Mouse (Mus musculus) neural tube, embryonic 14.5 days (tissue): ENCODE data around the gene Wars. TPM values are rescaled to one million over a fixed set of nuclear protein-coding genes. Genes with fewer than 3 reads are reported as not detected.

Experiments
- ATAC-seq: fragments of 200-750 bp; cut with Nextera tagmentation; 2 replicates; pipeline ENCODE4 v1.8.0; 2017; ENCODE audit warnings: low read depth, mild to moderate bottlenecking, moderate TSS enrichment, moderate library complexity
- H3K27ac ChIP-seq: fragments of 300-500 bp; sonication (generic); 2 replicates; pipeline ENCODE4 v1.5.1; 2014; ENCODE audit warnings: low read depth, mild to moderate bottlenecking, control low read depth, low read length, moderate library complexity, mixed read lengths
- H3K27me3 ChIP-seq: fragments of 300-500 bp; sonication (generic); 2 replicates; pipeline ENCODE4 v1.6.1; 2014; ENCODE audit warnings: low read length; ENCODE audit not compliant: control insufficient read depth, insufficient read depth
- H3K36me3 ChIP-seq: fragments of 300-500 bp; sonication (generic); 2 replicates; pipeline ENCODE4 v1.6.1; 2014; ENCODE audit warnings: low read length, mixed read lengths; ENCODE audit not compliant: control insufficient read depth, insufficient read depth
- H3K4me1 ChIP-seq: fragments of 300-500 bp; sonication (generic); 2 replicates; pipeline ENCODE4 v1.6.1; 2014; ENCODE audit warnings: low read length; ENCODE audit not compliant: control insufficient read depth, insufficient read depth
- H3K4me2 ChIP-seq: fragments of 300-500 bp; sonication (generic); 2 replicates; pipeline ENCODE4 v1.6.1; 2014; ENCODE audit warnings: mild to moderate bottlenecking, low read depth, low read length, control low read depth
- H3K4me3 ChIP-seq: fragments of 300-500 bp; sonication (generic); 2 replicates; pipeline ENCODE4 v1.5.1; 2014; ENCODE audit warnings: low read depth, low read length, control low read depth, mixed read lengths
- H3K9ac ChIP-seq: fragments of 300-500 bp; sonication (generic); replicated peaks from 2 replicates; pipeline ENCODE4 v1.6.1; 2014; ENCODE audit warnings: low read depth, mild to moderate bottlenecking, control low read depth, low read length, mixed read lengths
- H3K9me3 ChIP-seq: fragments of 300-500 bp; sonication (generic); 2 replicates; pipeline ENCODE4 v1.6.1; 2016; ENCODE audit warnings: low read length; ENCODE audit not compliant: control insufficient read depth
- WGBS: fragments of 180-500 bp; shearing (Covaris S2); extraction: QIAGEN DNeasy Blood & Tissue Kit; methylation state at CpG from one replicate; pipeline ENCODE4 v1.1.7; 2014; 5-methylcytosine and 5-hydroxymethylcytosine counted together
- polyA plus RNA-seq: library from polyadenylated mRNA; unstranded; fragments of >200 nt; fragmentation: Nextera tagmentation; extraction: Ambion mirVana; gene quantifications from 2 replicates; pipeline ENCODE4 v1.2.1, GENCODE M21; 2014

Wars gene
- polyA plus RNA-seq: 102 and 110 TPM in 2 replicates

DNA sequence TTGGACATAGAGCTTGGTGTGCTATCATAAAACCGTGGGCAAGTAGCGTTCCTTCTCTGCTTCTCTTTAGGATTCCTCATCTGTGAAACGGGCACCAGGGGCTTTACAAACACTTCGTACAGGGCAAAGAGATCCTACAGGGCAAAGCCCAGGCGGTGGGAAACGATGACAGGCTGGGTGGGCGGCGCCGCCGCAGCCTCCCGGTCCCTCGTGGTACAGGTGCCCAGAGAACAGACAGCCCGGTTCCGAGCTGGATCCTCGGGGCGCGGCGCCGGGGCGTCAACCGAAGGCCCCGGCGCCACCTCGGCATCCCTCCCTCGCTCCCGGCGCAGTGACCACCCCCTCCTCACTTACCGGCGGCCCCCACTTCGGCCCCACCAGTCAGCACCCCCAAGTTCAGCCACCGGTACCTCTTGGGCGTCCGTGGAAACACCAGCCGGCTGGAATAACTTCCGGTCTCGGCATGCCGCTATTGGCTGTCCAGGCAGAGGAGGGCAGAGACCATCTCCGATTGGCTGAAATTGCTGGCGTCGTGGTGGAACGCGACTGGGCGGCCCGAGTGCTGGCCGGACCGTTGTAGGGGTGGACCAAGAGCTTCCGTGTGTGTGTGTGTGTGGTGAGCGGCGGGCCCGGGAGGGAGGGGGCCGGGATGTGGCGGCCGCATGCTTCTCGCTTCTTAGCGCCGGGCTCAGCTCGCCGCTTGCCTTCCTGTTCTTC is at the start of gene Wars:
Gene Wars, minus strand, starts transcription at position 460 of the 717 bp plus-strand sequence.
- H3K36me3 ChIP-seq: 0 out of 2 replicates have a peak, but pooled peaks cover 3% of the 10 kb centered on the region
- no peaks in the 10 kb centered on the region for H3K27me3 ChIP-seq
- peak within 1 kb of the TSS; percentile 73 for H3K9ac ChIP-seq
- H3K27ac ChIP-seq: 0 out of 2 replicates have a peak within 1 kb of the TSS, but pooled peaks have one; percentile 24
- H3K4me2 ChIP-seq: peak within 1 kb of the TSS; percentile 94
- no peaks in the 10 kb centered on the region for H3K9me3 ChIP-seq
- peak within 1 kb of the TSS; percentile 75 for H3K4me3 ChIP-seq
- ATAC-seq: peak; percentile 100
- peaks cover 12% of the 10 kb centered on the region for H3K4me1 ChIP-seq
- under 1% methylated on average over 49 of the region's 58 CpGs for WGBS

- Histone ChIP-seq H3K4me3 (no peak overlapping the region), H3K9me3 (no peaks in the 10 kb centered on the region), H3K4me2 (no peak overlapping the region), H3K27me3 (no peaks in the 10 kb centered on the region), H3K27ac (no peak overlapping the region), H3K9ac (no peak overlapping the region), H3K36me3 (no peaks in the 10 kb centered on the region), H3K4me1 (no peaks in the 10 kb centered on the region)
- WGBS: 88% methylated on average over 14 of the region's 14 CpGs
- ATAC-seq: no peak
These were observed 48.4 kb upstream of the Wars start for GRCm38 (mm10) chr12:108942203-108942923.

DNA sequence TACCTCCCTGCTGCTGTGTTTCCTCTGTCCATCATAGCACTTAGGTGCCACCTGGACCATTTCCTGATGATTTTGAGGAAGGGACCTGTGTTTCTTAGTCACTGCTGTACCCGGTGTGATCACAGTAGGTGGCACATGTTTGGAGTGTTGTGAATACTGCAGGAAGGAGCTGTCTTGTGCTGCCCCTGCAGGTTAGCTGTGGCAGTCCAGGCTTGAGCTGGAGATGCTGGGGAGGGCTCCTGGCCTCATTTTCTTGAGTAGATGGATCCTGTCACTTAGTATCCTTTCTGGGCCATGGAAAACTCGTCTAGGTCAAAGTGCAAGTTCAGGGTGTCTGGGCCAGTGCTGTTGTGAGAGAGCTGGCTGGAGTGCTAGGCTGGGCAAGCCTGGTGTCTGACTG is 47.3 kb upstream of the Wars start:
- no peak overlapping the region for H3K4me2 ChIP-seq
- no peaks in the 10 kb centered on the region for H3K9me3 ChIP-seq
- WGBS: 77% methylated on average over 2 of the region's 2 CpGs
- H3K27me3 ChIP-seq: no peaks in the 10 kb centered on the region
- no peak overlapping the region for H3K4me3 ChIP-seq
- no peak for ATAC-seq
- H3K27ac ChIP-seq: no peak overlapping the region
- no peaks in the 10 kb centered on the region for H3K36me3 ChIP-seq
- no peaks in the 10 kb centered on the region for H3K4me1 ChIP-seq
- no peak overlapping the region for H3K9ac ChIP-seq

DNA sequence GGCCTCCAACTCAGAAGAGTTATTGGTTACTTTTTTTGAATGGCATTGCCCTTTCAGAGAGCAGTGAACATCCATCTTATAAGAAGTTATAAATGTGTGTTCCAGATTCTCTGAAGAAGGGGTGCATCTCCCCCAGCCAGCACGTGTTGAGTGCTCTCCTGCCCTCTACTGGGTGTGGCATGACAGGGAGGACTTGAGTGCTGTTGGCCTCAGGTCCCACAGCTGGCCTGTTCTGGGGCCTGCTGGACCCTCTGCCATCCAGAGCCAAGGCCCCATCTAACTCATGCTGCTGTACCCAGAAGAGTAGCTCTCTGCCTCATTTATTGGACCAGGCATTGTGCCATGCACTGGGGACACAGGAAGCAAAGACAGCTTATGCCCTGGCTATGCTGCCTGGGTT is 46.3 kb upstream of the Wars start:
- ATAC-seq: no peak
- H3K4me3 ChIP-seq: no peak overlapping the region
- no peak overlapping the region for H3K27ac ChIP-seq
- H3K4me2 ChIP-seq: no peak overlapping the region
- no peaks in the 10 kb centered on the region for H3K4me1 ChIP-seq
- WGBS: 32% methylated on average over 1 of the region's 1 CpGs
- H3K27me3 ChIP-seq: no peaks in the 10 kb centered on the region
- no peaks in the 10 kb centered on the region for H3K9me3 ChIP-seq
- no peaks in the 10 kb centered on the region for H3K36me3 ChIP-seq
- H3K9ac ChIP-seq: no peak overlapping the region

DNA sequence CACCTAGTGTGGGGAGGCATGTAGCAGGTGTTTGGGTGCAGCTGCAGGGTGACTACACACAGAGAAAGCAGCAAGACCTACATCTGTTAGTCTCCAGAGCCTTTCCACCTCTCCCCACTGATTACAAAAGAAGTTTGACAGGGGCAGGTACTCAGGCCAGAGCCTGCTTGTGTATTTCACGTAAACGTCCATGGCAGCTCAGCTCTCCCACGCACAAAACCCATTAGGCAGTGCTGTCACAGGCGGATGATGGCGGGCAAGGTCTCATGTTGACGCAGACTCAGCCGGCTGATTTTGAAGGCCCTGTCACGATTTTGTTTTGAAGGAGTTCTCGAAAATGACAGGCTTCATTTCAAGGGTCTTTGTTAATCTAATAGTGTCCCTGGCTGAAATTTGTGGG is 45.3 kb upstream of the Wars start:
- Histone ChIP-seq H3K27ac (no peak overlapping the region), H3K4me2 (no peak overlapping the region), H3K4me3 (no peak overlapping the region), H3K36me3 (no peaks in the 10 kb centered on the region), H3K9me3 (no peaks in the 10 kb centered on the region), H3K9ac (no peak overlapping the region), H3K4me1 (no peaks in the 10 kb centered on the region), H3K27me3 (no peaks in the 10 kb centered on the region)
- WGBS: 76% methylated on average over 9 of the region's 9 CpGs
- ATAC-seq: no peak

DNA sequence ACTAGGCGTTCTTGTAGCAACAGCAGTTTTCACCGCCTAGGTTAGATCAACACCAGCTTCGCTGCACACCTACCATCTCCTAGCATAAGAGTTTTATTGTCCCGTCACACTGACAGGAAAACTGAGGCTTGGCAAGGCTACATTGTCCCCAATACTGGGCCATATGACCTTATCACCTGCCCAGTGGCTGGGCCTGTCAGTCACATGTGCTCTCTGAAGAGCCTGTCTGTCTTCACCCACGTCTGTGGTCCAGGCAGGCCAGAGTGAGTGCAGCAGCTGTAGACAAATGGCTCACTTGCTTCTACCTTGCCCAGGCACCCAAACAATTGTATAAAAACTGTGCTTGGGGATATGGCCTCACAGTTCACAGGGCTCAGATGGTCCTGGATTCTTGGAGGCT is 44.9 kb upstream of the Wars start:
- no peak overlapping the region for H3K9ac ChIP-seq
- H3K4me3 ChIP-seq: no peak overlapping the region
- H3K4me2 ChIP-seq: no peak overlapping the region
- H3K27me3 ChIP-seq: no peaks in the 10 kb centered on the region
- no peaks in the 10 kb centered on the region for H3K4me1 ChIP-seq
- H3K9me3 ChIP-seq: no peaks in the 10 kb centered on the region
- H3K27ac ChIP-seq: no peak overlapping the region
- no peak for ATAC-seq
- 85% methylated on average over 5 of the region's 5 CpGs for WGBS
- H3K36me3 ChIP-seq: no peaks in the 10 kb centered on the region

DNA sequence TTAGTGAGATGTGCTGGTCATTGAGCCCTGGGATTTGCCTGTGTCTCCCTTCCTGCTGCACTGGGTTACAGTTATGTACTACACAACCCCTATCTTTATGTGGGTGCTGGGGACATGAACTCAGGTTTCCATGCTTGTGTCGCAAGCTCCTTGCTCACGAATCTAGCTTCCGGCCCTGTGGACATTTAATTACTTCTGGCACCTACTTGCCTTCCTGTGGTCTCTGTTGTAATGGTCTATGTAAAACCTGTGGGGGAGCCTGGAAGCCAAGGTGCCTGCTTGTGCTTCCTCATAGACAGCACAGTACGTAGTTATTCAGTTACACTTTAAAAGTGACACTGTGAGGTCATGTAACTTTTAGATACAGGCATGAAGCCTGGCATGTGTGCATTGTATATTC is 43.5 kb upstream of the Wars start:
- WGBS: 90% methylated on average over 4 of the region's 4 CpGs

GRCm38 (mm10) chr12:108936834-108937233 is 42.9 kb upstream of the Wars start:
- no peak for ATAC-seq
- Histone ChIP-seq H3K9me3 (no peaks in the 10 kb centered on the region), H3K27ac (no peak overlapping the region), H3K4me2 (no peak overlapping the region), H3K4me3 (no peak overlapping the region), H3K36me3 (no peaks in the 10 kb centered on the region), H3K27me3 (no peaks in the 10 kb centered on the region), H3K4me1 (0 out of 2 replicates have a peak, but pooled peaks cover under 1% of the 10 kb centered on the region), H3K9ac (no peak overlapping the region)
- 60% methylated on average over 6 of the region's 6 CpGs for WGBS

More for the DNA sequence above, 43.5 kb upstream of the Wars start:
- Histone ChIP-seq H3K27me3 (no peaks in the 10 kb centered on the region), H3K9me3 (no peaks in the 10 kb centered on the region), H3K4me2 (no peak overlapping the region), H3K9ac (no peak overlapping the region), H3K27ac (no peak overlapping the region), H3K4me3 (no peak overlapping the region), H3K36me3 (no peaks in the 10 kb centered on the region), H3K4me1 (no peaks in the 10 kb centered on the region)
- ATAC-seq: no peak

- 0 out of 2 replicates have a peak, but pooled peaks cover 4% of the 10 kb centered on the region for H3K4me1 ChIP-seq
- H3K27me3 ChIP-seq: no peaks in the 10 kb centered on the region
- no peak overlapping the region for H3K9ac ChIP-seq
- H3K9me3 ChIP-seq: no peaks in the 10 kb centered on the region
- no peak overlapping the region for H3K4me3 ChIP-seq
- no peak overlapping the region for H3K27ac ChIP-seq
- ATAC-seq: no peak
- no peaks in the 10 kb centered on the region for H3K36me3 ChIP-seq
- WGBS: 68% methylated on average over 6 of the region's 6 CpGs
- no peak overlapping the region for H3K4me2 ChIP-seq
These were observed 40.3 kb upstream of the Wars start for GRCm38 (mm10) chr12:108934231-108934630.
